Mouse (Mus musculus): ENCODE results near the gene Nedd8.

DNA sequence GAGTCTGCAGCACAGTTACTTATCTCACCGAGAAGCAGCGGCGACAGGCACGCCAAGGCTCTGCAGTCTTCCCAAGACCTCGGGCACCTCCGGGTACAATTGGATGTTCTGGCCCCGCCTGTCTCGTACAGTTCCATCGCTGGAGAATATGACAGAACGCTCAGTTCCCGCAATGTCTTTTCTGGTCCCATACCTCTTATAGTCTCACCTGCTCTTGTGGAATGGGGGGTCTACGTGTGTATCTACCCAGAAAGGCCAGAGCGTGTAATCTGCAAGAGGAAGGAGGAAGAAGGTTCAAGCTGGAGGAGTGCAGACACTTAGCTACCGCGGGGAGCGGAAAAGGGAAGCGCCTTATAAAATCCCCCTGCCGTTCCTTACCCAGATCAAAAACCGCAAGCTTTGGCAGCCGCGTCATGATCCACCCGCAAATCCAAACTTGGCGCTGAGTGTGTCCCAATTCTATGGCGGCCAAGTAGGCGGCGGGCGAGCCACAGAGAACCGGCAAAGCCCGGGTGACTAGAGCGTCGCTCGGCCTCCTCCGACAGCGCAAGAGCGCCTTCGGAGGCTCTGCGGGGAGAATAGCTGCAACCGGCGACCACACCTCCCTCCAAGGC, 11.9 kb downstream of the Nedd8 start, which contains the start of gene Mdp1:
- no peak for TF ChIP-seq CTCF (IDR thresholded peaks at IDR 0.05; ENCODE audit: low read depth, low read length)
- no peak for TF ChIP-seq TAL1 (conservative IDR thresholded peaks at IDR 0.05; ENCODE audit: low read depth, low read length)
- no peak for TF ChIP-seq POLR2AphosphoS5 (IDR thresholded peaks at IDR 0.05; ENCODE audit: insufficient replicate concordance, low read depth, low read length)
